Mouse (Mus musculus) Patski (cell line): ENCODE measurements around the gene Olfr523. TPM values are rescaled to one million over a fixed set of nuclear protein-coding genes. Genes with fewer than 3 reads are reported as not detected.

Source experiments
- ATAC-seq: fragments of 100-300 bp; one replicate; pipeline ENCODE4 v1.8.0; 2021
- CTCF ChIA-PET: fragments of 350-600 bp; sonication (Branson Sonifier 250); formaldehyde crosslinking; loops from one replicate; lab custom pipeline; 2022; ENCODE audit warnings: inconsistent platforms; lab: Charles Lee
- POLR2A ChIA-PET: fragments of 350-600 bp; sonication (Branson Sonifier 250); formaldehyde crosslinking; loops from one replicate; lab custom pipeline; 2022; ENCODE audit warnings: antibody characterized with exemption, inconsistent platforms; lab: Charles Lee
- DNase-seq: peaks from one replicate; pipeline ENCODE4 v3.0.0-alpha.2; 2011; ENCODE audit warnings: low read depth, low spot score
- H3K27me3 ChIP-seq: fragments of 371-371 bp; one replicate; pipeline ENCODE4 v1.5.1; 2021
- CTCF ChIP-seq: fragments of 100-300 bp; IDR thresholded peaks from one replicate; pipeline ENCODE4 v1.5.1; 2021
- in situ Hi-C: fragments of 300-500 bp; cut with MboI; formaldehyde crosslinking; loops from 3 replicates; pipeline ENCODE4 v1.11.1; 2018; ENCODE audit warnings: low pct_unique_long_range_greater_than_20kb, mixed read lengths
- polyA plus RNA-seq: library from polyadenylated mRNA; unstranded; gene quantifications from one replicate; pipeline ENCODE4 v1.2.3, GENCODE M21; 2021

Olfr523 gene
- polyA plus RNA-seq, 1 experiment from 2014 or later = not detected

DNA sequence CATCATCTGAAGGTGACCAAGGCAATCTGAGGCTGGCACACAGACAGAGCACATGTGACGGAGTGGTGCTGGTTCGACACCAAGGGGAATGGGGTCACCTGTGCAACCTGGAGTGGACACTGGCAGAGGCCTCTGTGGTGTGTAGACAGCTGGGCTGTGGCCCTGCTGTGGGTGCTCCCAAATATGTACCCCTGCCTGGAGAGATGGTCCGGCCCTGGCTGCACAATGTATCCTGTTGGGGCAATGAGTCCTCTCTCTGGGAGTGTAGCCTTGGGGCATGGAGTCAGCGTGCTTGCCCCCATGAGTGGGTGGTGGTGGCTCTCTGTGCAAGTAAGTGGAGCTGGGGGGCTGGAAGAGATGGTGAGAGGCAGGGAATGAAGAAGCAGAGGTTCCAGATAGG lies 47.4 kb downstream of the Olfr523 start:
- CTCF ChIA-PET = no interaction called here
- no peak for ATAC-seq
- in situ Hi-C loops = no loop called here
- peaks cover 3% of the 10 kb centered on the region for H3K27me3 ChIP-seq
- DNase-seq = no peak
- POLR2A ChIA-PET = no interaction called here
- no peak for TF ChIP-seq CTCF

DNA sequence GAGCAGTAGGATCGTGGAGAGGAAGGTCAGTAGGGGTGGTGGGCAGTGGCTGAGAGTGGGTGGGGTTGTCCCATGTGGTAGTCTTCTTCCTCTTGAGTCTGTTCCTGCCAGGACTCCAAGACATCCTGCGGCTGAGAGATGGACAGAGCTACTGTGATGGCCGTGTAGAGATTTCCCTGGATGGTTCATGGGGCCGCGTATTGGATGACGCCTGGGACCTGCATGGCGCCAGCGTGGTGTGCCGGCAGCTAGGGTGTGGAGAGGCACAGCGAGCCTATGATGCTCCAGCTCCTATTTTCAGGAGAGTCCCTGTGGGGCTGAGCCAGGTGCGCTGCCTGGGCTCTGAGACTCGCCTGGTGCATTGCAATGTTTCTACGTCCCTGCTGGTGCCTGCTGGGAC lies 51.2 kb downstream of the Olfr523 start:
- CTCF ChIA-PET = no interaction called here
- POLR2A ChIA-PET = no interaction called here
- TF ChIP-seq CTCF = no peak
- ATAC-seq (no peak), DNase-seq (no peak)
- in situ Hi-C loops = no loop called here
- H3K27me3 ChIP-seq = no peaks in the 10 kb centered on the region

Other genes with a start within 250 kb of the Olfr523 start
- gene Utf1, start 229.4 kb upstream of the Olfr523 start, polyA plus RNA-seq = not detected
- gene 6430531B16Rik, start 194.5 kb upstream of the Olfr523 start, polyA plus RNA-seq = 0.18 TPM
- gene Adam8, start 180.7 kb upstream of the Olfr523 start, polyA plus RNA-seq = 1.4 TPM
- gene Zfp511, start 136.8 kb upstream of the Olfr523 start, polyA plus RNA-seq = 28.8 TPM
- gene Tubgcp2, start 136.5 kb upstream of the Olfr523 start, polyA plus RNA-seq = 29.2 TPM
- not detected for gene Msx3, start 124.1 kb upstream of the Olfr523 start, polyA plus RNA-seq
- not detected for gene Caly, start 90.7 kb upstream of the Olfr523 start, polyA plus RNA-seq
- gene Prap1, start 79.8 kb upstream of the Olfr523 start, polyA plus RNA-seq = not detected
- 50.1 TPM for gene Fuom, start 70.8 kb upstream of the Olfr523 start, polyA plus RNA-seq
- 9.8 TPM for gene Paox, start 57.4 kb upstream of the Olfr523 start, polyA plus RNA-seq
- gene Echs1, start 56.7 kb upstream of the Olfr523 start, polyA plus RNA-seq = 170 TPM
- 23.2 TPM for gene Mtg1, start 35.7 kb upstream of the Olfr523 start, polyA plus RNA-seq
- gene Sprn, start 18.3 kb upstream of the Olfr523 start, polyA plus RNA-seq = 0.01 TPM
- gene Olfr522, start 8.5 kb upstream of the Olfr523 start, polyA plus RNA-seq = not detected
- gene Olfr524, start 32.7 kb downstream of the Olfr523 start, polyA plus RNA-seq = not detected
- not detected for gene Cd163l1, start 45.0 kb downstream of the Olfr523 start, polyA plus RNA-seq
- gene 5830411N06Rik, start 74.1 kb downstream of the Olfr523 start, polyA plus RNA-seq = not detected
- gene Olfr525, start 147.6 kb downstream of the Olfr523 start, polyA plus RNA-seq = not detected
- not detected for gene Olfr527, start 160.8 kb downstream of the Olfr523 start, polyA plus RNA-seq
- not detected for gene Olfr60, start 188.5 kb downstream of the Olfr523 start, polyA plus RNA-seq
- gene Olfr530, start 203.1 kb downstream of the Olfr523 start, polyA plus RNA-seq = not detected
- gene Olfr531, start 229.7 kb downstream of the Olfr523 start, polyA plus RNA-seq = not detected
- not detected for gene Olfr532, start 248.4 kb downstream of the Olfr523 start, polyA plus RNA-seq